Mouse (Mus musculus) heart, embryonic 16.5 days (tissue): ENCODE measurements at regions not wholly inside any gene's neighbourhood (a gene's known extent, or its start where the extent isn't known, plus 50 kb on each side); places are given as distances from the start of the nearest gene placed in this dataset.
A peak's percentile ranks its signal among the peaks of the same experiment; 100 is the strongest.

Experiments
- ATAC-seq: fragments of 200-750 bp; cut with Nextera tagmentation; replicated peaks from 2 replicates; pipeline ENCODE4 v1.8.0; 2017; ENCODE audit warnings: moderate number of reproducible peaks; ENCODE audit not compliant: insufficient read depth, low FRiP score; ENCODE audit errors: extremely low read depth
- H3K27ac ChIP-seq: fragments of 300-500 bp; sonication (generic); 2 replicates; pipeline ENCODE4 v1.5.1; 2014; ENCODE audit warnings: mild to moderate bottlenecking, low read length, control low read depth, moderate library complexity
- H3K27me3 ChIP-seq: fragments of 300-500 bp; sonication (generic); 2 replicates; pipeline ENCODE4 v1.6.1; 2014; ENCODE audit warnings: low read length, mixed read lengths; ENCODE audit not compliant: control insufficient read depth, insufficient read depth
- H3K36me3 ChIP-seq: fragments of 300-500 bp; sonication (generic); 2 replicates; pipeline ENCODE4 v1.6.1; 2014; ENCODE audit not compliant: control insufficient read depth, insufficient read depth
- H3K4me1 ChIP-seq: fragments of 300-500 bp; sonication (generic); 2 replicates; pipeline ENCODE4 v1.6.1; 2014; ENCODE audit warnings: low read length, mixed read lengths; ENCODE audit not compliant: control insufficient read depth, insufficient read depth
- H3K4me2 ChIP-seq: fragments of 300-500 bp; sonication (generic); 2 replicates; pipeline ENCODE4 v1.6.1; 2014; ENCODE audit warnings: low read depth, mild to moderate bottlenecking, control low read depth, low read length
- H3K4me3 ChIP-seq: fragments of 300-500 bp; sonication (generic); 2 replicates; pipeline ENCODE4 v1.5.1; 2014; ENCODE audit warnings: mild to moderate bottlenecking, control low read depth, low read length
- H3K9ac ChIP-seq: fragments of 300-500 bp; sonication (generic); 2 replicates; pipeline ENCODE4 v1.6.1; 2014; ENCODE audit warnings: low read length, control low read depth
- H3K9me3 ChIP-seq: fragments of 300-500 bp; sonication (generic); replicated peaks from 2 replicates; pipeline ENCODE4 v1.6.1; 2016; ENCODE audit warnings: low read length; ENCODE audit not compliant: control insufficient read depth
- WGBS: fragments of 180-500 bp; shearing (Covaris S2); extraction: QIAGEN DNeasy Blood & Tissue Kit; methylation state at CpG from one replicate; pipeline ENCODE4 v1.1.7; 2014; 5-methylcytosine and 5-hydroxymethylcytosine counted together

DNA sequence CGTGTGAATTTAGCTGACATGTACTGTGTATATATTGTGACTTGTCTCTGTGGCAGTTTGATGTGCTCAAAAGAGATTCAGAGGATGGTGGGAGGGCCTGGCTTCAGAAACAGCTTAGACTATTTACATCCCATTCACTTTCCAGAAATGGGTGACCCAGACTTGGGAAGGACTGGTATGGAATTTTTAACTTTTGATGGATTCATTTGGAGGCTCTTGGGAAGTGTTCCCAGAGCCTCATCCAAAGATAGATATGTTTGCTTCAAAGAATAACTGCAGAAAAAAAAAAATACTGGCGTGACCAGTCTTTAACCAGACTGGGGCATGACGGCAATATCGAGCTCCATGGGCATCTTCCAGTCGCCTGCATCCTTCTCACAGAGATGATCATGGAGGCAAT is 84.6 kb upstream of the Ptgfrn start:
- Histone ChIP-seq H3K4me3 (no peak overlapping the region), H3K27me3 (no peaks in the 10 kb centered on the region), H3K36me3 (no peaks in the 10 kb centered on the region), H3K9me3 (no peaks in the 10 kb centered on the region), H3K9ac (no peak overlapping the region), H3K27ac (no peak overlapping the region), H3K4me1 (peaks cover 10% of the 10 kb centered on the region), H3K4me2 (no peak overlapping the region)
- ATAC-seq, result no peak
- 74% methylated on average over 5 of the region's 5 CpGs for WGBS

DNA sequence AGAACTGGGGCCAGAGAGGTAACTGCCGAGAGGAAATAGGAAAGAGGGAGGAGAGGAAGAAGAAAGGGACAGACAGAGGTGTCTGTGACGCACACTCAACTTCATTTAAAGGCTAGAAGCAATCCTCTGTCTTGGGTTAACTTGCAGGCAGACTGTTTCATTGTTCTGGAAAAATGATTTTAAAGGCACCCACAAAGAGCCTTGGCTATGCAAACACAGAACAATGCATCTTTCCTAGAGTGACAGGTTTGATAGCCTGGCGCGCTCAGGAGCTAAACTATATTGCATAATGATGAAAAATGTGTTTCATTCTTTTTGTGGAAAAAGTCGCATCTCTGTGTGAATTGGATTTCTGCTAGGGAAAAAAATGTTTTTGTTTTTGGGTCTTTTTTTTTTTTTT is 84.2 kb upstream of the Ptgfrn start:
- Histone ChIP-seq H3K4me1 (peaks cover 10% of the 10 kb centered on the region), H3K27me3 (no peaks in the 10 kb centered on the region), H3K4me3 (no peak overlapping the region), H3K9me3 (no peaks in the 10 kb centered on the region), H3K4me2 (no peak overlapping the region), H3K36me3 (no peaks in the 10 kb centered on the region), H3K27ac (no peak overlapping the region), H3K9ac (no peak overlapping the region)
- 72% methylated on average over 5 of the region's 5 CpGs for WGBS
- ATAC-seq, result no peak

DNA sequence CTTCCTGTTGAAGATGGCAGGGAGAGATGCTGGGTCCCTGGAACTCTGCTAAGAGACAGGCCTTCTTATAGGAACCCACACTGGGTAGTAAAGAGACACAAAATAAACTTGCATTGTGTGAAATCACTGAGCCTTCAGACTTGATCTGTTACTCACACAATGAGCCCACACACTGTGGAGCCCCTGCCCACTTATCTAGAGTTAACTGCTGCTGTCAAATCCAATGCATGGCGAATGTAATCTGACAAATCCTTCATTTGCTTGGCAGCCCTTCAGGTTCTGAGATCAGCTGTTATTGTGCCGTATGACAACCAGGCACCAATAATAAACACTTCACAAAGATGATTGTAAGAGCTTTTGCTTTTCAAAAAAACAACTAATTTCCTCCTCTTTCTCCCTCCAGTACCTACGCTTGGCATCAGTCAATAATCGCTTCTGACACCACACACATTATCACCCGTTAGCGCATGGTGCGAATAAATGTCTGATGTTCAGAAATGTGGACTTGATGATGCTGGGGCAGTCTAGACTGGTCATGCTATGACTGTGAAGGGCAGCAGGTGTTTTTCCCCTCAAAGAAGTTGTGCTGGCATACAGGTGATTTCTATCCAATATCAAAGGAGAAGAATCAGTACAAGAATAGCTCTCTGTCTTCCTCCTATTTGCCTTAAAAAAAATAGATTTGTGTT is 81.4 kb upstream of the Ptgfrn start:
- no peak for ATAC-seq

DNA sequence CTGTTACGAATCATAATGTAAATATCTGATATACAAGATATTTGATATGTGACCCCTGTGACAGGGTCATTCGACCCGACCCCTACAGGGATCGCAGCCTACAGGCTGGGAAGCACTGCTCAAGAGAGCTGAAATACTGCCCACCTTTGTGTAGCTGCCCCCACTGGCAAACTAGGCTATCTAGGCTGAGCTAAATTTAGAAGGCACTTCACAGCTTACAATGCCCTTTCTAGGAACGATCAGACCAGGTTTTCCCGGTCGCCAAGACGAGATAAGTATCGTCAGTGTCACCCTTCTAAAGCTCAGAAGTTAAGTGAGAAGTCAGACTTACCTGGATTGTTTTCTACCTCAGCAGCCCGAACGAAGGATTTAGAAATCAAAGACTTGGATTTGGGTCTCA is 71.9 kb upstream of the Ptgfrn start:
- H3K27ac ChIP-seq, result 0 out of 2 replicates have a peak overlapping the region, but pooled peaks have one; percentile 8
- peak; percentile 67; the same call in 1 of the 2 replicates for ATAC-seq
- peaks cover 4% of the 10 kb centered on the region for H3K4me1 ChIP-seq
- no peak overlapping the region for H3K4me3 ChIP-seq
- H3K27me3 ChIP-seq, result no peaks in the 10 kb centered on the region
- H3K9ac ChIP-seq, result no peak overlapping the region
- H3K9me3 ChIP-seq, result peaks cover 16% of the 10 kb centered on the region
- no peaks in the 10 kb centered on the region for H3K36me3 ChIP-seq
- 39% methylated on average over 11 of the region's 11 CpGs for WGBS
- peak overlapping the region; percentile 15; the same call in 1 of the 2 replicates for H3K4me2 ChIP-seq

More for the DNA sequence above, 81.4 kb upstream of the Ptgfrn start:
- Histone ChIP-seq H3K4me3 (no peak overlapping the region), H3K9me3 (peaks cover 3% of the 10 kb centered on the region), H3K27ac (no peak overlapping the region), H3K4me2 (no peak overlapping the region), H3K36me3 (no peaks in the 10 kb centered on the region), H3K27me3 (no peaks in the 10 kb centered on the region), H3K4me1 (peaks cover 10% of the 10 kb centered on the region), H3K9ac (no peak overlapping the region)
- 61% methylated on average over 7 of the region's 7 CpGs for WGBS

DNA sequence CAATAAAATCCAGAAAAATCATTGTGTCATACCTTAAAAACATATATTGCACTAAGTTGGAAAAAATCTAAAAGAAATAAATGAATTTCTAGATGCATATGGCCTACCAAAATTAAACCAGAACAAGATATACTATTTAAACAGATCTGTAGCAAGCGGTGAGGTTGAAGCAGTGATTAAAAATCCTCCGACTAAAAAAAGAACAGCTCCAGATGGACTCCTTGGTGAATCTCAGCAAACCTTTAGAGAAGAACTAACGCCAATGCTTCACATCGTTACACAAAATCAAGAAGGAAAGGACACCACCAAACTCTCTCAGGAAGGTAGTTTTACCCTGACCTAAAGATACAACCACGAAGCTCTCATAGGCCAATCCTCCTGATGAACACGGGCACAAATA is 63.9 kb upstream of the Ptgfrn start:
- Histone ChIP-seq H3K4me3 (no peak overlapping the region), H3K27ac (no peak overlapping the region), H3K4me2 (no peak overlapping the region), H3K9ac (no peak overlapping the region), H3K9me3 (peaks cover 7% of the 10 kb centered on the region), H3K36me3 (no peaks in the 10 kb centered on the region), H3K4me1 (peaks cover 1% of the 10 kb centered on the region; the same call in 1 of the 2 replicates), H3K27me3 (no peaks in the 10 kb centered on the region)
- no peak for ATAC-seq
- WGBS, result 84% methylated on average over 6 of the region's 6 CpGs

DNA sequence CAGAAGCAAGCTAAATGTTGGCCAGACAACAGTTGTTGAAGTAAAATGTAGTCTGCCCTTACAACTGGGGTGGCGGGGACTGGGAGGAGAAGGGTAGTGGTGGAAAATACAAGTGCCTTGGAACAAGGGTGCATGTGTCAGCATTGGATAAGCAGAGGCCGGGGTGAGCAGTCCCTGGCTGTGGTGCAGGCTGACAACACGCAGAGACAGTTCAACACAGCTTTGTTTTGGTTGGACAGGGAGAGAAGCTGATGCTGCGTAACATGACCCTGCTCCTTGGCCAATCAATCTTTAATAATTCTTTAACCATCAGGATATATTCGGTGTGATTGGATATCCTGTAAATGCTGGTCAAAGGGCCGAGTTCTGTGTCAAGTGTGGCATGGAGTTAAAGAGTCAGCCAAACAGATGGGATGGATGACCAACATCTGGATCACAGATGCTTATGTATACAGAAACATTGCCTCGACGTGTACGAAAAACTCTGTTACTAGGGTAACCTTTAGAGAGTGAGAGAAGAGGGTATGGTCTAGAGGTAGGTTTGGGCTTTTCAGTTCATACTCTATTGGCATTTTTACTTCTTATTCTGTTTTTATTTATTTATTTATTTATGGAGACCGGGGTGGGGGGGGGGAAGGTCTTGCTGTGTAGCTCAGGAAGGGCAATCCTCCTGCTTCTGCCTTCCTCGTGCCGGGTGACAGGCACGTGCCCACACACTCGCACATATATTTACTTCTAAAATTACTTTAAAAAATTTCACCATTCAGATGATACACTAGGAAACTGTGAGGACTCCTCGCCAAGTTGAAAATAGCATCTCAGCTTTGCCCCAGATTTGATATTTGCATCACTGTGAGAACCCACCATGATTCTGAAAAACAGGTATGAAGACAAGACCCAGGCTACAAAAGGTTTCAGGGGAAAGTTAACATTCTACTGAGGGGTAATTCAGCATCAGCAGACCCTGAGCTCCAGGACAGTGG is 60.2 kb upstream of the Ptgfrn start:
- ATAC-seq, result no peak
- H3K4me1 ChIP-seq, result peaks cover 6% of the 10 kb centered on the region; the same call in 1 of the 2 replicates
- H3K27ac ChIP-seq, result no peak overlapping the region
- H3K9ac ChIP-seq, result no peak overlapping the region
- H3K27me3 ChIP-seq, result no peaks in the 10 kb centered on the region
- 82% methylated on average over 15 of the region's 15 CpGs for WGBS
- H3K4me2 ChIP-seq, result no peak overlapping the region
- H3K36me3 ChIP-seq, result no peaks in the 10 kb centered on the region
- H3K4me3 ChIP-seq, result no peak overlapping the region
- H3K9me3 ChIP-seq, result no peaks in the 10 kb centered on the region

DNA sequence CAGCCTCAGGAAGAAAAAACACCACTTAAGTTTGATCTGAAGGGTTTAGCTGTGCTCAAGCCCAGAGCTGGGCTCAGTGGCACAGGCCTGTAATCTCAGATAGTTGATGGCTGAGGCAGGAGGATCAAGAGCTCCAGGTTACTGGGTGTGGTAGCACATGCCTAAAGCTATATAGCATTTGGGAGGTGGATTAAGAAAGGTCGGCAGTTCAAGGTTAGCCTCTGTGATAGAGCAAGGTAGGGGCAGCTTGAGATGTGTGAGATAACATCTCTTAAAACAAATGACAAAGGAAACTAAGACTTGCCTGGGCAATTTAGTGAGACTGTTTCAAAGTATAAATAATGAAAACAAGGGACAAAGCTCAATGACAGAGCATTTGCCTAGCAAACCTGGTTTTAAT is 56.9 kb upstream of the Ptgfrn start:
- H3K4me1 ChIP-seq, result peaks cover 21% of the 10 kb centered on the region

DNA sequence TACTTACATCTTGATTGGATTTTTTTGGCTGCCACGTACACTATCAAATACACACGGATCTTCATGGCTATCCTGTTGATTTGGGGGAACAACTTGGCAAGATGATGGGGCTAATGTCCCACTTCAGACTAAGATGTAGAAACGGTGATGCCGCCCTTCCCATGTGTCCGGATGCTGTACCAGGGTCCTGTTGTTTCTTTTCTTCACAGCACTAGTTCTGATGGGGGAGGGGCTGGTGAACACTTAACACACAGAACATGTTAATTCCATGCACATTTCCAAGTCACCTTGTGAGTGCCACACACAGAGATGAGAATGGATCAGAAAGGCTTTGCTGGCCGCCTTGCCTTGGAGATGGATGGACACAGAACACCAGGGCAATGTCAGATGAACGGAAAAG is 56.5 kb upstream of the Ptgfrn start:
- Histone ChIP-seq H3K9ac (no peak overlapping the region), H3K27me3 (no peaks in the 10 kb centered on the region), H3K27ac (no peak overlapping the region), H3K9me3 (no peaks in the 10 kb centered on the region), H3K4me2 (no peak overlapping the region), H3K4me3 (no peak overlapping the region), H3K4me1 (peaks cover 26% of the 10 kb centered on the region), H3K36me3 (no peaks in the 10 kb centered on the region)
- ATAC-seq, result no peak
- WGBS, result 91% methylated on average over 7 of the region's 7 CpGs

More for the DNA sequence above, 56.9 kb upstream of the Ptgfrn start:
- H3K4me2 ChIP-seq, result no peak overlapping the region
- no peaks in the 10 kb centered on the region for H3K36me3 ChIP-seq
- H3K9me3 ChIP-seq, result no peaks in the 10 kb centered on the region
- H3K9ac ChIP-seq, result no peak overlapping the region
- H3K27me3 ChIP-seq, result no peaks in the 10 kb centered on the region
- 82% methylated on average over 1 of the region's 1 CpGs for WGBS
- H3K27ac ChIP-seq, result no peak overlapping the region
- ATAC-seq, result no peak
- H3K4me3 ChIP-seq, result no peak overlapping the region

DNA sequence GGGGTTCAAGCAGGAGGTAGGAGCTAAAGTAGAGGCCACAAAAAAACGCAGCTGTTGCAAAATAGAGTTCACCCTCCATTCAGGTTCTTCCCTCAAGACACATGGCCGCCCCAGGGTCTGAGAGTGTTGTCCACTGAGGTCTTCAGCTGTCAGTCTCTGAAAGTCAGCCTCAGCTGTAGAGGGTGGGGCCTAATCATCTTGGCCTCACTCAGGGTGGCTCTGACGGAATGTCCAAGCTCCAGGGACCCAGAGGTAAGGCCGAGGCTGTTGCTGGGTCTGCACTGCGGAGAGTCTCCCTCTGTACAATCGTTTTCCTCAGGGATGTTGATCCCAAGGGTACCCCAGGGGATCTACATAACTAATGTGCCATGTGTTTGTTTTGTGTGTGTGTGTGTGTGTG is 55.2 kb upstream of the Ptgfrn start:
- ATAC-seq, result no peak
- H3K4me3 ChIP-seq, result no peak overlapping the region
- no peak overlapping the region for H3K27ac ChIP-seq
- no peaks in the 10 kb centered on the region for H3K9me3 ChIP-seq
- H3K36me3 ChIP-seq, result no peaks in the 10 kb centered on the region
- no peak overlapping the region for H3K4me2 ChIP-seq
- WGBS, result 76% methylated on average over 6 of the region's 6 CpGs
- H3K27me3 ChIP-seq, result no peaks in the 10 kb centered on the region
- no peak overlapping the region for H3K9ac ChIP-seq
- peaks cover 32% of the 10 kb centered on the region for H3K4me1 ChIP-seq
